Mouse (Mus musculus): ENCODE results near the gene Thsd4. TPM values are rescaled to one million over a fixed set of nuclear protein-coding genes. Genes with fewer than 3 reads are reported as not detected.
A peak's percentile ranks its signal among the peaks of the same experiment; 100 is the strongest.

Gene Thsd4
- polyA plus RNA-seq, 1 experiment from 2014 or later: 1.8 TPM

DNA sequence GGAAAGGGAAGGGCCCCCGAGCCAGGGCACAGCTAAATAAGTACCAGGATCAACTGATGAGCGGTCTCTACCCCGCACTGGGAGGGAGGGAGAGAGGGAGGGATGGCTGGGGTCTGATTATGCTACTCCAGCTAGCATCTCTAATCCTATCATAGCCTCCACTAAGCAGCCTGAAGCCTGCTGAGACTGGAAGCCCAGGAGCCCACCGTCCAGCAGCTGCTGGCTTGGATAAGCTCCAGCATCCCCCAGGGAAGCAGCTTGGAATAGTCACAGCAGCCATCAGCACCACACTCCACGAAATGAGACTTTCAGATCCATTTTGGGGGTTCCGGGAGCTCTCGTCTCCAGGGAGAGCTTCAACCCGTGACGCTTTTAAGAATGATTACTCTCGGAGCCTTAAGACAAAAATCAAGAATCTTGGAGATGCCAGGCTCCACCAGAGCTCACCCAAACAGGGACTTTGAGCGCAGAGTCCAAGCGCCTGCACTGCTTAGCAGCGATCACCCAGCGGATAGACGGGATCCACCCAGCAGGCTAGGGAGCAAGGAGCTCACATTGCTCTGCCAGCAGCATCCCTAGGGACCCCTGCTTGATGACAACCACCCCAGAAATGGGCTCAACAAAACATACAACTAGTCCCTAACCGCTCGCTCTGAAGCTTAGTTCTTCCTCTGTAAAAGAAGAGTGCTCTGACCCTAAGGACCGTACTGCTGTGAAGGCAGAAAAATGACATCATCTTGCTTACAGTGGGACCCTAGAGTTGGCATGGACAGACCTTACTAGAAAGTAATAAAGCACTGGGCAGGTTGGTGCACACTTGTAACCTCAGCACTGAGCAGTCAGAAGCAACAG is 64.3 kb downstream of the Thsd4 start:
- ATAC-seq (no peak), DNase-seq (ENCODE audit: low read depth, low spot score) (no peak)
- no peaks in the 10 kb centered on the region for H3K27me3 ChIP-seq
- CTCF ChIA-PET: no interaction called here
- TF ChIP-seq CTCF (IDR thresholded peaks at IDR 0.05): no peak
- in situ Hi-C loops (cut with MboI; ENCODE audit: low pct_unique_long_range_greater_than_20kb): no loop called here
- POLR2A ChIA-PET: interaction anchor here (0.7 kb wide), 1 partner anchor 59 kb away, joined by 3 read pairs; no protein-coding TSS in a partner anchor

DNA sequence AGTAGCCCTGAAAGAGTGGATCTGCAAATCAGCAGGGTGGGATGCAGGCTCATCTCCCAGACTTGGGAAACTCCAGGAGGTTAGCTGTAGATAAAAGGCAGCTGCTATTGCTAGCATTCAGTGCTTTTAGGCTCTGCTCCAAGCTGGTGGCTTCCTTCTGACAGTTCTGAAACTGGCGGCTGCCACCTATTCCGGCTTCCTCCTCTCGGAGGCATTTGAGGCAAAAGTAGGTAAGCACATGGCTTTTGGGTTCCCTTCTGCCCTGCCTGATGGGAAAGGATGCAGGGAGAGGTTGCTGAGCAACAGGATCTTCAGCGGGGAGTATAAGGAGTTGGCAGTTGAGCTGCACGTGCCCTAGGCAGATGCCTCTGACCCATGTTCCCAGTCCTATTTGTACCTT is 65.2 kb downstream of the Thsd4 start:
- ChIA-PET CTCF (interaction anchor here (0.9 kb wide), 1 partner anchor 51 kb away, joined by 3 read pairs; no protein-coding TSS in a partner anchor), POLR2A (no interaction called here)
- ATAC-seq (no peak), DNase-seq (ENCODE audit: low read depth, low spot score) (no peak)
- TF ChIP-seq CTCF (IDR thresholded peaks at IDR 0.05): no peak
- in situ Hi-C loops (cut with MboI; ENCODE audit: low pct_unique_long_range_greater_than_20kb): no loop called here
- H3K27me3 ChIP-seq: no peaks in the 10 kb centered on the region

DNA sequence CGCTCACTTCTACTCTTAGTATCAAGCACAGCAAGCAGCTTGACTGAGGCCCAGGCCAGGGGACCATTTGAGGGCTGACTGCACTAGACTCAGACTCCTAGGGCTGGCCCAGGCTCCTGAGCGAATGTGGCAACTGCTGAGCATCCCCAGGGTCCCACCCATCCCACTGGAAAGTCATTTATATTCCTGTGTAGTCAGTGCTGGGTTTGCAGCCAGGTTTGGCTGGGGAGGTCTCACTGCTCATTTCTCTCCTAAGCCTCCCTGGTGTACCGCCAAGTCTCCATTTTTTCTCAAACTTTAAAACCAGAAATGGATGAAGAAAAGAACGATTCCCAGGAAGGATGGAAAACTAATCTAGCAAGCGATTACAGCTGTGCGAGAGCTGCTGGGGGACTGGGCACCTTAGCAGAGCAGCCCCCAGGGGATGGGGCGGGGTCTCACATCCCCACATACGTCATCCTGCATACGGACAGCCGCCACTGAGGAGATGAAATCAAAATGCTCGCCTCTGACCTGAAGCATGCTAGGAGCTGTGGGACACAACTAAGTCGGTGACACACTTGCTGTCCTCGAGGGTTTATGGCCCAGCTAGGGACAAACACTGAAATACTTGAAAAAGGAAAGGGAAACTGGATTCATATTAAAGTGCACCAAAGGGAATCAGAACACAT is 67.3 kb downstream of the Thsd4 start:
- in situ Hi-C loops (cut with MboI; ENCODE audit: low pct_unique_long_range_greater_than_20kb): no loop called here
- no peaks in the 10 kb centered on the region for H3K27me3 ChIP-seq
- ATAC-seq (no peak), DNase-seq (ENCODE audit: low read depth, low spot score) (no peak)
- ChIA-PET CTCF (no interaction called here), POLR2A (no interaction called here)
- no peak for TF ChIP-seq CTCF (IDR thresholded peaks at IDR 0.05)

DNA sequence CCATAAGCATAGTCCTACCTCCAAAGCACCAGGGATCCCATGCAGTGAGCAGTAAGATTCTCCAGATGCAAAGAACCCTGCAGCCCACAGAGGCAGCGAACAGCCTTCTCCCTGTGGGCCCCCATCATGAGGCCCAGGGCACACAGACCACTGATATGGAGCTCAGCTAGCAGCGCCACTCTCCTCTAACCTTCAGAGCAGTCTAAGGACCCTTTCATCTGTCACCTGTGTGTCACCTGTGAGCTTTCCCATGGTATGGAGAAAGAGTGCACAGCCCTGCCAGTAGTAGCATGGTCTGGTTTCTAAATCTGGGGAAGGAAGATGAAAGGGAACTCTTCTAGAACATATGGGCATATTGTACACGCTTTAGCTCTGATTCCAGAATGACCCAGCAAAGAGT is 72.3 kb downstream of the Thsd4 start:
- ChIA-PET CTCF (no interaction called here), POLR2A (no interaction called here)
- no peak for TF ChIP-seq CTCF (IDR thresholded peaks at IDR 0.05)
- H3K27me3 ChIP-seq: no peaks in the 10 kb centered on the region
- DNase-seq (ENCODE audit: low read depth, low spot score): no peak
- in situ Hi-C loops (cut with MboI; ENCODE audit: low pct_unique_long_range_greater_than_20kb): no loop called here
- ATAC-seq: no peak

DNA sequence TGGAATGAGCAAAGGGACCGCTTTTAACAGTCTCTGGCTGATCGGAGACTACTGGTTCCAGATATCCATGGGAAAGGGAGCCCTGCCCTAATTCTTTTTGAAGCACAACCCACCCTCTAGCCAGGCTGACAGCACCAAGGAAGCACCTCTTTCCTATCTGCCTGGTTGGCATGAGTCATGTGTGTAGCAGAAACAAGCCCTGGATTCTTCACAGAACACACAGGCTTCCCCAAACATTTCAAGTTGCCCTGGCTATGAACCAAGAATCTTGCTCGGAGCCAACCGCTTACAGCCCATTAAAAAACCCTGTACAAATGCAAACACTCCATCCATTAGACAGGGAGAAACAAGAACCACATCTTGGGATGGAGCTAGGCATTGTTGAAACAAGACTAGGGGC is 76.0 kb downstream of the Thsd4 start:
- ChIA-PET CTCF (no interaction called here), POLR2A (no interaction called here)
- in situ Hi-C loops (cut with MboI; ENCODE audit: low pct_unique_long_range_greater_than_20kb): no loop called here
- ATAC-seq (no peak), DNase-seq (ENCODE audit: low read depth, low spot score) (no peak)
- no peaks in the 10 kb centered on the region for H3K27me3 ChIP-seq
- TF ChIP-seq CTCF (IDR thresholded peaks at IDR 0.05): no peak

DNA sequence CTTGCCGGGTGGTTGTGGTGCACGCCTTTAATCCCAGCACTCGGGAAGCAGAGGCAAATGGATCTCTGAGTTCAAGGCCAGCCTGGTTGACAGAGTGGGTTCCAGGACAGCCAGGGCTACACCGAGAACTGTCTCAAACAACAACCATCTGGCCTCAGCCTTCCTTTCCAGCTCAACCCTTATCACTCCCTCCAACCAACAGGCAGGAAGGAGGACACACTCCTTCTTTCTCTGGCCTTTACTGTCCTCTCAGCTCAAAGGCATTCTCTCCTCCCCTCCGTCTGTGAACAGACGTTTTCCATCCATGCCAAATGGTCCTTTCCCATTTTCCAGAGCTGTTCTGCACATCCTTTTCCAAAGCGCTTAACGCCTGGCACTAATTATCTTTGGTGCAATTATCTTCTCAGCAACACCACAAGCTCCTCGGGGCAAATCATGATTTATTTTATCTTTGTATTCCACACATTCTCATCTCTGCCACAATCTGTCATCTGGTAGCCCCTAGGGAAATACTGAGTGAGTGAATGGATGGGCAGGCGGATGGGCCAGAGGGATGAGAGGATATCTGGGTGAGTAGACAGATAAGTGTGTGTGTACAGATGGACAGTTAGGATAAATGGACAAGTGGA is 80.5 kb downstream of the Thsd4 start:
- ChIA-PET POLR2A (no interaction called here), CTCF (no interaction called here)
- no peak for DNase-seq (ENCODE audit: low read depth, low spot score)
- in situ Hi-C loops (cut with MboI; ENCODE audit: low pct_unique_long_range_greater_than_20kb): no loop called here
- no peak for ATAC-seq
- no peak for TF ChIP-seq CTCF (IDR thresholded peaks at IDR 0.05)
- H3K27me3 ChIP-seq: no peaks in the 10 kb centered on the region

DNA sequence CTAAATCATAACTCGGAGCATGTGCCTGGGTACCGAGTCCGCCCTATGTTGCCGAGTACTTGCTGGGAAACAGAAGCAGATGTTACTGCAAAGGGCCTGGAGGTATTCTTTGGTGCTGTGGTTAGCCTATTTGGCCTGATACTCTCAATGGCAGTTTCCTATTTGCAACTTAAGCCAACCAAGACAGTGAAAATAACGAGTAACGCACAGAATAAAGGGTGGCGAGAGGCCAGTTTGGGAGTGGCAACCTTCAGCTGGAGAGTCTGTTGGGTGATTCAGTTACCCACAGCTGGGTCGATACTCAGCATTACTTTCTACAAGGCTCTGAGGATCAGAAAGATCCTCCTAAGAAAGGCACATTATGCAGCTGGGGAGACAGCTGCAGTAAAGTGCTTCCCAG is 81.3 kb downstream of the Thsd4 start:
- POLR2A ChIA-PET: no interaction called here
- no peak for TF ChIP-seq CTCF (IDR thresholded peaks at IDR 0.05)
- DNase-seq (ENCODE audit: low read depth, low spot score): no peak
- in situ Hi-C loops (cut with MboI; ENCODE audit: low pct_unique_long_range_greater_than_20kb): no loop called here
- H3K27me3 ChIP-seq: no peaks in the 10 kb centered on the region
- CTCF ChIA-PET: no interaction called here
- ATAC-seq: no peak

DNA sequence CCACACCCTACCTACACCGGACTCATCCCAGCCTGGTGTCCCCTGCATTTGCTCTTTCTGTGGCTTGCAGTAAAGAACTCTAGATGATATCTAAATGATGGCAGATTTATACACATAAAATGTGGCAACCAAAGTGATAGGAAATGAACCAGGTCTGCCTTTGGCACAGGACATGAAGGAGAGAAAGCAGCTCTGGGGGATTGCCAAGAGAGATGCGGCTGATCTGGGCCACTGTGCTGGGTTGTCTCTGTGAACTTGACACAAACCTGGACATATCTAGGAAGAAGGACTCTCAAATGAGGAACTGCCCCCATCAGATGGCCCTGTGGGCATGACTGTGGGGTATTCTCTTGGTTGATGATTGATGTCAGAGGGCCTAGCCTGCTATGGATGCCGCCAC is 85.6 kb downstream of the Thsd4 start:
- CTCF ChIA-PET: no interaction called here
- no peak for ATAC-seq
- in situ Hi-C loops (cut with MboI; ENCODE audit: low pct_unique_long_range_greater_than_20kb): no loop called here
- POLR2A ChIA-PET: no interaction called here
- DNase-seq (ENCODE audit: low read depth, low spot score): no peak
- no peaks in the 10 kb centered on the region for H3K27me3 ChIP-seq
- no peak for TF ChIP-seq CTCF (IDR thresholded peaks at IDR 0.05)

DNA sequence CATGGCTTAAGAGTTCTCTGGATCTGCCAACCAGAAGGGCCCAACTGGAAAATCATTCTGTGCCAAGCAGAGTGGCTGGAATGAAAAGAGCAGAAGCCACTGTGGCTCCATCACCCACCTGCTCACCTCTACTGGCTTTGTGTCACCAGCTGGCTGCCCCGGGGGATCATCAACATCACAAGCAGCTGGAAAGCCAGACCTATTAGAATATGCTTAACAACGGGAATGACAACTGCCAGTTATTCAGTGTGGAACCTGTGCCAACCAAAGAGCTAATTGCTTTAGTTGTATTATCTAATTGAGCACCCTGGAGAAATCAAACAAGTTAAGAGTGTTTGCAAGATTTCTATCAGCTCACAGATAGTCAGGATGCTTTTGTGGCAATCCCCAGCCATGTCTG is 87.8 kb downstream of the Thsd4 start:
- no peak for DNase-seq (ENCODE audit: low read depth, low spot score)
- CTCF ChIA-PET: no interaction called here
- no peak for TF ChIP-seq CTCF (IDR thresholded peaks at IDR 0.05)
- no peak for ATAC-seq
- in situ Hi-C loops (cut with MboI; ENCODE audit: low pct_unique_long_range_greater_than_20kb): no loop called here
- no peaks in the 10 kb centered on the region for H3K27me3 ChIP-seq
- POLR2A ChIA-PET: no interaction called here

DNA sequence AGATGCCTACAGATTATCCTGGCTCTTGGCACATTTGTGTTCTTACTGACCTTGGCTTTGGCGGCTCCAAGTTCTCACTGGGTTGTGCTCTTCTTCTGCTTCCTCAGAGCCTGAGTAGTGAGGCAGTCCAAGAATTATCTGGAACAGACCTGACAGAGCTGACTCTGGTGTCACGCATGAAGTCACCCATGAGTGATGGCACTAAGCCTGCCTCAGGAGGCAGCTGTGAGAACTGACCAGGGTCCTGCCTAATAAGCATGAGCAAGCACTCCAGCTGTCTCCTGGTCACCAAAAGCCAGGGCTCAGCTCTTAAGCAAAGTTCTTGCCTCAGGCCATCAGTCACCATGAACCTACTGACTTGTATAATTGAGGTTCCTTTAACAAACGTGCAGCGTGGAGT is 89.9 kb downstream of the Thsd4 start:
- in situ Hi-C loops (cut with MboI; ENCODE audit: low pct_unique_long_range_greater_than_20kb): no loop called here
- POLR2A ChIA-PET: no interaction called here
- DNase-seq (ENCODE audit: low read depth, low spot score) (peak; percentile 34), ATAC-seq (no peak)
- H3K27me3 ChIP-seq: no peaks in the 10 kb centered on the region
- no peak for TF ChIP-seq CTCF (IDR thresholded peaks at IDR 0.05)
- CTCF ChIA-PET: interaction anchor here (0.8 kb wide), 1 partner anchor 69 kb away, joined by 3 read pairs; no protein-coding TSS in a partner anchor

DNA sequence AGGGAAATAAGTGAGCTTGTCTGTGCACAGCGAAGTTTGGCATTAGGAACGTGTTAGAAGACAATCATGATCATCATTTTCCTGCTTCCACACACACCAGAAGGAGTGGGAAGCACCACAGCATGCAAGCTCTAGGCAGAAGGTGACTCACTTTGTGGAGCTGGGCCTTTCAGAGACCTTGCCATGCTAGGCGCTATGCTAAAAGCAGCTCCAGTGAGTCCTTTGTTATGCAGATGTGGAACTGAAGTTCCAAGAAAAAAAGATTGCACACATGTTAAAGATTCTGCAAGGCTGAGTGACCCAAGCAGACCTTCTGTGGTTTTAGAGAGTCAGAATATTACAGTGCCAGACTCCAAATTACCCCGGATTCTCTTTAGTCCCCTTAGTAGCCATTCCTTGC is 91.8 kb downstream of the Thsd4 start:
- H3K27me3 ChIP-seq: no peaks in the 10 kb centered on the region
- in situ Hi-C loops (cut with MboI; ENCODE audit: low pct_unique_long_range_greater_than_20kb): no loop called here
- no peak for TF ChIP-seq CTCF (IDR thresholded peaks at IDR 0.05)
- ATAC-seq (no peak), DNase-seq (ENCODE audit: low read depth, low spot score) (no peak)
- CTCF ChIA-PET: no interaction called here
- POLR2A ChIA-PET: no interaction called here
